Mouse (Mus musculus) heart, postnatal 0 days (tissue): ENCODE measurements around the gene S100a5. TPM values are rescaled to one million over a fixed set of nuclear protein-coding genes. Genes with fewer than 3 reads are reported as not detected.

Experiments
- ATAC-seq: fragments of 200-750 bp; cut with Nextera tagmentation; 2 replicates; pipeline ENCODE4 v1.8.0; 2017; ENCODE audit warnings: low read depth, moderate number of reproducible peaks, moderate library complexity; ENCODE audit not compliant: insufficient read depth
- DNase-seq: peaks from one replicate; pipeline ENCODE4 v3.0.0-alpha.2; 2016; ENCODE audit warnings: low spot score
- H3K27ac ChIP-seq: fragments of 300-500 bp; sonication (generic); 2 replicates; pipeline ENCODE4 v1.5.1; 2014; ENCODE audit warnings: low read depth, mild to moderate bottlenecking
- H3K27me3 ChIP-seq: fragments of 300-500 bp; sonication (generic); 2 replicates; pipeline ENCODE4 v1.6.1; 2014; ENCODE audit warnings: low read length, mixed read lengths; ENCODE audit not compliant: control insufficient read depth, insufficient read depth
- H3K36me3 ChIP-seq: fragments of 300-500 bp; sonication (generic); replicated peaks from 2 replicates; pipeline ENCODE4 v1.6.1; 2014; ENCODE audit warnings: low read length, mixed read lengths; ENCODE audit not compliant: control insufficient read depth, insufficient read depth
- H3K4me1 ChIP-seq: fragments of 300-500 bp; sonication (generic); 2 replicates; pipeline ENCODE4 v1.6.1; 2014; ENCODE audit warnings: antibody characterized with exemption; ENCODE audit not compliant: control insufficient read depth, insufficient read depth
- H3K4me2 ChIP-seq: fragments of 300-500 bp; sonication (generic); 2 replicates; pipeline ENCODE4 v1.6.1; 2014; ENCODE audit warnings: low read depth, mild to moderate bottlenecking, low read length, moderate library complexity
- H3K4me3 ChIP-seq: fragments of 300-500 bp; sonication (generic); 2 replicates; pipeline ENCODE4 v1.5.1; 2014; ENCODE audit warnings: low read depth, low read length
- H3K9ac ChIP-seq: fragments of 300-500 bp; sonication (generic); replicated peaks from 2 replicates; pipeline ENCODE4 v1.6.1; 2014; ENCODE audit warnings: low read depth, low read length, mixed read lengths
- H3K9me3 ChIP-seq: fragments of 300-500 bp; sonication (generic); replicated peaks from 2 replicates; pipeline ENCODE4 v1.6.1; 2016; ENCODE audit warnings: low read length; ENCODE audit not compliant: control insufficient read depth
- CTCF ChIP-seq: IDR thresholded peaks from 2 replicates; pipeline ENCODE4 v1.5.1; 2016; ENCODE audit warnings: antibody characterized with exemption, control low read depth, low read depth
- EP300 ChIP-seq: IDR thresholded peaks from 2 replicates; pipeline ENCODE4 v1.6.1; 2016; ENCODE audit warnings: antibody characterized with exemption, low read depth
- WGBS: fragments of 180-500 bp; shearing (Covaris S2); extraction: QIAGEN DNeasy Blood & Tissue Kit; methylation state at CpG from one replicate; pipeline ENCODE4 v1.1.7; 2014; 5-methylcytosine and 5-hydroxymethylcytosine counted together
- polyA plus RNA-seq: library from polyadenylated mRNA; unstranded; fragments of >200 nt; fragmentation: Nextera tagmentation; extraction: Ambion mirVana; gene quantifications from 2 replicates; pipeline ENCODE4 v1.2.1, GENCODE M21; 2015
- total RNA-seq: library from RNA; depleted of rRNA; stranded (reverse); fragments of >200 nt; gene quantifications from 2 replicates; pipeline ENCODE4 v1.2.3, GENCODE M21; 2014; ENCODE audit warnings: low replicate concordance

Gene S100a5
- total and polyA plus RNA-seq, 2 experiments from 2014 or later, result not detected

- no peaks in the 10 kb centered on the region for H3K4me1 ChIP-seq
- DNase-seq (no peak), ATAC-seq (no peak)
- no peaks in the 10 kb centered on the region for H3K36me3 ChIP-seq
- TF ChIP-seq CTCF (no peak), EP300 (no peak)
- H3K27me3 ChIP-seq, result no peaks in the 10 kb centered on the region
- H3K27ac ChIP-seq, result no peak overlapping the region
- no peaks in the 10 kb centered on the region for H3K9me3 ChIP-seq
- H3K4me2 ChIP-seq, result no peak overlapping the region
- H3K9ac ChIP-seq, result no peak overlapping the region
- no peak overlapping the region for H3K4me3 ChIP-seq
These were observed 40.7 kb downstream of the S100a5 start for GRCm38 (mm10) chr3:90648981-90649380.

DNA sequence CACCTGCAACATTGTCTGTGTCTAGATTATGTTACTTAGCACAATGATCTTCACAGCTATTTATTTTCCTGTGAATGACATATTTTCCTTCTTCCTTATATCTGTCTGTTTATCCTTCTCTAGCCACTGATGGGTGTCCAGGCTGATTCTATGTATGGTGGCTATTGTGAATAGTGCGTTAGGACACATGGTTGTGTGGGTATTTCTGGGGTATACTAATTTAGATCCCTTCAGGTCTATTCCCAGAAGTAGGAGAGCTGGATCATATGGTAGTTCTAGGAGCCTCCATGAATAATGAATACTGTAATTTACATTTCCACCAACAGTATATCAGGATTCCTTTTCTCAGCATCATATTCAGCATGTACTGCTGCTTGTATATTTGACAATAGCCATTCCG is 41.5 kb downstream of the S100a5 start:
- Histone ChIP-seq H3K4me2 (no peak overlapping the region), H3K4me1 (no peaks in the 10 kb centered on the region), H3K9ac (no peak overlapping the region), H3K27me3 (no peaks in the 10 kb centered on the region), H3K36me3 (no peaks in the 10 kb centered on the region), H3K27ac (no peak overlapping the region), H3K4me3 (no peak overlapping the region), H3K9me3 (no peaks in the 10 kb centered on the region)
- no peak for ATAC-seq
- no peak for TF ChIP-seq CTCF
- no peak for TF ChIP-seq EP300
- 76% methylated on average over 2 of the region's 2 CpGs for WGBS
- DNase-seq, result no peak

- Histone ChIP-seq H3K4me3 (no peak overlapping the region), H3K4me1 (no peaks in the 10 kb centered on the region), H3K4me2 (no peak overlapping the region), H3K9me3 (no peaks in the 10 kb centered on the region), H3K36me3 (no peaks in the 10 kb centered on the region), H3K27me3 (no peaks in the 10 kb centered on the region), H3K27ac (no peak overlapping the region), H3K9ac (no peak overlapping the region)
- peak; percentile 39 for DNase-seq
- WGBS, result 37% methylated on average over 5 of the region's 5 CpGs
- no peak for TF ChIP-seq EP300
- TF ChIP-seq CTCF, result peak; percentile 78
- no peak for ATAC-seq
These were observed 44.7 kb downstream of the S100a5 start for GRCm38 (mm10) chr3:90652878-90653508.

DNA sequence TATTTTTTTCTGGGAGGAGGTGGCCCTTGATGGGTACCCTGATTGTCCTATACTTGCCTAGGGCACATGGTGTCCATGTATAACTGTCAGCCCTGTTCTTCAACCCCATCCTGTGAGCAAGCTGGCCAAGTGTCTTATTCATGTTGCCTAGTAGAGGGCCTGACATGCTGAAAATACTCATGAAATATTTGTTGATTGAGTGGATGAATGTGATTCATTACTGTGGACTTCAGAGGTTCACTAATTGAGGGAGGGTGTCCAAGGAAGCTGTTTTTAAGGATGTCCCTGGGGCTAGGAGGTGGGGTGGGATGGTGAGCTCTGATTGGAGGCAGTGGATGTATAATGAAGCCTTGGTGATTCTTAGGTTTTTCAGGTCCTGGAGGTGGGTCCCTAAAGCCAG is 45.4 kb downstream of the S100a5 start, which contains the start of gene S100a7a:
TSS of gene S100a7a (plus strand) at position 301 of the 400 bp plus-strand sequence.
- TF ChIP-seq EP300 (no peak), CTCF (no peak)
- ATAC-seq (no peak), DNase-seq (no peak)
- Histone ChIP-seq H3K27ac (no peak within 1 kb of the TSS), H3K27me3 (no peaks in the 10 kb centered on the region), H3K4me1 (no peaks in the 10 kb centered on the region), H3K4me2 (no peak within 1 kb of the TSS), H3K9ac (no peak within 1 kb of the TSS), H3K36me3 (no peaks in the 10 kb centered on the region), H3K4me3 (no peak within 1 kb of the TSS), H3K9me3 (no peaks in the 10 kb centered on the region)

DNA sequence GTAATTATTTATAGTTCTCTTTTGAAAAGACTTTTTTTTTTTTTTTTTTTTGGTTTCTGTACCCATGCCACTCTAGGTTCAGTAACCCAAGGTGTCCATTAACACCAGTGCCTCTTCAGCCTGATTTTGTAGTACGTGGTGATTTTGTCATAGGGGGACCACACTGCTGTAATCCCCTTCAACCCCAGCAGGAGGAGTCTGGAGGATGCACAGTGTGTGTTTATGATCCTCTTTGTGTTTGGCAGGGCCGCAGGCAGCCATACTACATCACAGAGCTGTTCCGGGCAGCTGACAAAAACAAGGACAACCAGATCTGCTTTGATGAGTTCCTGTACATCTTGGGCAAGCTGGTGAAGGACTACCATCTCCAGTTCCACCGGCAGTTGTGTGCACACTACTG is 49.1 kb downstream of the S100a5 start:
- Histone ChIP-seq H3K36me3 (no peaks in the 10 kb centered on the region), H3K9me3 (no peaks in the 10 kb centered on the region), H3K4me3 (no peak overlapping the region), H3K27me3 (no peaks in the 10 kb centered on the region), H3K9ac (no peak overlapping the region), H3K4me2 (no peak overlapping the region), H3K27ac (no peak overlapping the region), H3K4me1 (no peaks in the 10 kb centered on the region)
- 63% methylated on average over 4 of the region's 4 CpGs for WGBS
- ATAC-seq (no peak), DNase-seq (no peak)
- peak; percentile 17; the same call in 1 of the 2 replicates for TF ChIP-seq CTCF
- no peak for TF ChIP-seq EP300
